Mouse (Mus musculus): ENCODE measurements around the gene Ntm. TPM values are rescaled to one million over a fixed set of nuclear protein-coding genes. Genes with fewer than 3 reads are reported as not detected.
A peak's percentile ranks its signal among the peaks of the same experiment; 100 is the strongest.

Ntm gene
- total and polyA plus RNA-seq, 2 experiments from 2014 or later, result 162 to 235 TPM

DNA sequence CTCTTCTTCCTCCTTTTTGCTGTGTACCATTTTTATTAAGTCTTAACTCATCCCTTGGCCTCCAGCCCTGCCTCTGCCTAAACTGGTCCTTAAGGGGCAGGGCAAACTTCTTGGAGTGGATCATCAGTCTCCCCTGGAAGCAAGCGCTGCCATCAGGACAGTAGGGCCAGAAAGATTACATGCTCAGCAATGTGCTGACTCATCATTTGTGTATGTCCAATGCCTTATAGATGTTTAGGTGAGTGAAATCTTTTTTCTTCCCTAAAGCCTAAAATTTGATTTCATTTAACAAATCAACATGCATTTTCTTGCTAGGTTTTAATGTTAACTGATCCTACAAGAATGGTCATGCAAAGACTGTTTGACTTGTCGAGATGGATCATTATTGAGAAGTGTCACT lies 536.7 kb downstream of the Ntm start:
- no peak for TF ChIP-seq CTCF (IDR thresholded peaks at IDR 0.05; ENCODE audit: low read depth)
- Histone ChIP-seq H3K4me1 (ENCODE audit: insufficient read depth) (peaks cover 6% of the 10 kb centered on the region; the same call in 1 of the 2 replicates), H3K9ac (no peak overlapping the region), H3K27me3 (ENCODE audit: insufficient read depth, low read length) (no peaks in the 10 kb centered on the region), H3K27ac (ENCODE audit: low read depth, low read length) (no peak overlapping the region), H3K36me3 (ENCODE audit: insufficient read depth) (no peaks in the 10 kb centered on the region), H3K4me2 (ENCODE audit: low read depth) (no peak overlapping the region), H3K4me3 (ENCODE audit: low read depth, low read length) (no peak overlapping the region), H3K9me3 (ENCODE audit: low read length) (no peaks in the 10 kb centered on the region)
- no peak for ATAC-seq
- WGBS, result 88% methylated on average over 2 of the region's 2 CpGs
- no peak for DNase-seq

DNA sequence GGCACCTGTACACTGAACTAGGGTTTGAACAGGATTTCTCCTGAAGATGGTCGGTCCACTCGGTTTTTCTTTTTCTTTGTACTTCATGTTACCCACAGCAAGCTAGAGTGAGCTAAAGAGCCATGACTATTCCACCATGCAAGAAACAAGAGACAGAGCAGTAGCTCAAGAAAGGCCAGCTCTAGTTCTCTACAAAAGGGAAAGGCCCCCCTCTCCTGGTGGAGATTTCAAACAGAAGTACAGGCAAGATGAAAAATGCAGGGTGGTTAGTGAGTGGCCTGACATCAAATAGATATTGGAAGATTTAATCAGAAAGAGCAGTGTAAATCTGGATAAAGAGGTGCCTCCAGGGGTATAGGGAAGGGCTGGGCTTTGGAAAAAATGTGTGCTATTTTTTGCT lies 547.4 kb downstream of the Ntm start:
- Histone ChIP-seq H3K4me1 (ENCODE audit: insufficient read depth) (peaks cover 5% of the 10 kb centered on the region; the same call in 1 of the 2 replicates), H3K4me3 (ENCODE audit: low read depth, low read length) (no peak overlapping the region), H3K36me3 (ENCODE audit: insufficient read depth) (no peaks in the 10 kb centered on the region), H3K27me3 (ENCODE audit: insufficient read depth, low read length) (no peaks in the 10 kb centered on the region), H3K9ac (no peak overlapping the region), H3K27ac (ENCODE audit: low read depth, low read length) (no peak overlapping the region), H3K9me3 (ENCODE audit: low read length) (no peaks in the 10 kb centered on the region), H3K4me2 (ENCODE audit: low read depth) (no peak overlapping the region)
- TF ChIP-seq CTCF (IDR thresholded peaks at IDR 0.05; ENCODE audit: low read depth), result peak; percentile 63
- 0 out of 2 replicates have a peak, but pooled peaks have one; percentile 27 for ATAC-seq
- peak; percentile 49 for DNase-seq
- 71% methylated on average over 2 of the region's 2 CpGs for WGBS

DNA sequence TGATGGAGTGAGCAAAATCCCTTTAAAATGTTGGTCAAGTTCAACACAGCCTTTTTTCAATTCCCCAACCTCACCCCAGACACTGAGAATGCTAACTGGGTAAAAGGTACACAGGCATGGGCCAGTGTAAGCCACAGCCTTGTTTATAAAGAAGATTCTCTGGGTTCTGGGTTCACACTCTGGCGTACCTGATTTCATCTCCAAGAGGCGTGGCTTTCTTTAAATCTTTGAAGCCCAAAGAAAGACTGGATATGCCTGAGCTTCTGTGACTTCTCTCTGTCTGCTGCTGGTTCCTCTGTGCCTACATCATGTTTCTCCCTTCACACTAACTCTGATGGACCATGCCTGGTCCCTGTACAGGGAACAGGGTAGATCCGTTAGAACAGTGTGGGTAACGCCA lies 549.8 kb downstream of the Ntm start:
- Histone ChIP-seq H3K4me2 (ENCODE audit: low read depth) (peak overlapping the region; percentile 89), H3K27me3 (ENCODE audit: insufficient read depth, low read length) (no peaks in the 10 kb centered on the region), H3K36me3 (ENCODE audit: insufficient read depth) (no peaks in the 10 kb centered on the region), H3K9ac (peak overlapping the region; percentile 59; the same call in 1 of the 2 replicates), H3K9me3 (ENCODE audit: low read length) (no peaks in the 10 kb centered on the region), H3K4me3 (ENCODE audit: low read depth, low read length) (0 out of 2 replicates have a peak overlapping the region, but pooled peaks have one; percentile 57), H3K27ac (ENCODE audit: low read depth, low read length) (peak overlapping the region; percentile 87; the same call in 1 of the 2 replicates), H3K4me1 (ENCODE audit: insufficient read depth) (peaks cover 5% of the 10 kb centered on the region; the same call in 1 of the 2 replicates)
- TF ChIP-seq CTCF (IDR thresholded peaks at IDR 0.05; ENCODE audit: low read depth), result no peak
- 82% methylated on average over 4 of the region's 4 CpGs for WGBS
- DNase-seq (no peak), ATAC-seq (no peak)

DNA sequence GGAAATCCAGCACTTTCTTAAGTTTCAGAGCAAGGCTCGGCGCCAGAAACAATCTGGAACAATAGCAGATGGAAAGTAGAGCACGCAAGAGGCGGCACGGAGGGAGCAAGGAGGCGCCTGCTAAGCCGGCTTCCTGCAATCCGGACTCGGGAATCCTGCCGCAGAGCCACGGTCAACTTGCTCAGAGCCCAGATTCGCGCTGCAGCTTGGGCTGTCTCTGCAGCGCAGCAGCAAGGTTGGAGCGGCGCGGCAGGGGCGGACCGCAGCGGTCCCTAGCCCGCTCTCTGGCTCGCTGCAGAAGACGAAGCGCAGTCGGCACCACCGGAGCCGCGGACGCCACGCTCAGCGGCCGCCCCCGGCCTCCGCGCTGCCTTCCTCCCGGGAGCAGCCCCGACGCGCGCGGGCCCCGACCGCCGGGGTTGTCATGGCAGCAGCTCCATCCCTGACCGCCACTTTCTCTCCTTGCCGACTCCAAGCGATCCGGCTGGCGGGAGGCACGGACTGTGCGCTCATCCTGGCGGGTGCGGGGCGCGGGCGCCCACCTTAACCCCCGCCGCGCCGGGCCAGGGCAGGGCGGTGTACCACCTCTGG lies 550.7 kb downstream of the Ntm start:
- no peak for DNase-seq
- peak; percentile 80 for ATAC-seq
- Histone ChIP-seq H3K9ac (peak overlapping the region; percentile 59), H3K4me2 (ENCODE audit: low read depth) (peak overlapping the region; percentile 89), H3K4me1 (ENCODE audit: insufficient read depth) (peaks cover 5% of the 10 kb centered on the region; the same call in 1 of the 2 replicates), H3K36me3 (ENCODE audit: insufficient read depth) (no peaks in the 10 kb centered on the region), H3K4me3 (ENCODE audit: low read depth, low read length) (peak overlapping the region; percentile 57), H3K27me3 (ENCODE audit: insufficient read depth, low read length) (no peaks in the 10 kb centered on the region), H3K27ac (ENCODE audit: low read depth, low read length) (peak overlapping the region; percentile 87), H3K9me3 (ENCODE audit: low read length) (no peaks in the 10 kb centered on the region)
- under 1% methylated on average over 61 of the region's 61 CpGs for WGBS
- TF ChIP-seq CTCF (IDR thresholded peaks at IDR 0.05; ENCODE audit: low read depth), result no peak

DNA sequence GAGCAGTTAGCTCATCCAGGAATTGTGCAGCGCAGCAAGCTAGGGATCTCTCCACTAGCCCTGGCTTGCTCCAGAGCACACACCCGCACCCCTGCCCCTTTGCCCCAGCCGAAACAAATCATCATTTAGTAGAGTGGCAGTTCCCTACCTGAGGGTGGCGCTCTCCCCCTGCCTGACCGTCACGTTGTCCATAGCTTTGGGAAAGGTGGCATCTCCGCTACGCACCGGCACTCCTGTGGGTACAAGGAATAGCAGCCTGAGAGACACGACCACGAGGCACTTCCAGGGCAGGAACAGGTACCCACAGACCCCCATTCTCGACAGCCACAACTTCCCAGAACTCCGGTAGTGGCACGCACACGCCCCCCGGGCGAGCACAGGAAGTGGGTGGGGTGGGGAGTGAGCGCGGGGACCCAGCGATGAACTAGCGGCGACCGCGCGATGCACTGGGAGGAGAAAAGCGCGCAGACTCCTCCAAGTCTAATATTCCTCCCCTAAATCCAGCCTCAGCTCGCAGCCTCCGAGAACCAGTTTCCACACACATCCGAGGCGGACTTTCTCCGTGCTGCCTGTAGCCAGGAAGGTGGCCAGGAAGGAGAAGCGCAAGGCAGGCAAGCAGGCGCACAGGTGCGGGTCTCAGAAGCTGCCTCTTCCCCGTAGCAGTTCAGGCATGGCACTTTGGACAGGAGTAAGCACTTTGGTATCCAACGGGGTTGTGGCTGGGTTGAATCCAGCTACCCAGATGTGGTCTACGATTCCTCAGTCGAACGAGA lies 551.3 kb downstream of the Ntm start:
- H3K4me2 ChIP-seq (ENCODE audit: low read depth), result peak overlapping the region; percentile 89
- peak; percentile 73 for TF ChIP-seq CTCF (IDR thresholded peaks at IDR 0.05; ENCODE audit: low read depth)
- H3K9me3 ChIP-seq (ENCODE audit: low read length), result no peaks in the 10 kb centered on the region
- peak; percentile 65 for ATAC-seq
- no peaks in the 10 kb centered on the region for H3K36me3 ChIP-seq (ENCODE audit: insufficient read depth)
- WGBS, result 2% methylated on average over 40 of the region's 40 CpGs
- H3K4me1 ChIP-seq (ENCODE audit: insufficient read depth), result peaks cover 5% of the 10 kb centered on the region; the same call in 1 of the 2 replicates
- DNase-seq, result peak; percentile 76
- H3K27ac ChIP-seq (ENCODE audit: low read depth, low read length), result peak overlapping the region; percentile 87
- peak overlapping the region; percentile 59 for H3K9ac ChIP-seq
- H3K4me3 ChIP-seq (ENCODE audit: low read depth, low read length), result peak overlapping the region; percentile 57
- H3K27me3 ChIP-seq (ENCODE audit: insufficient read depth, low read length), result no peaks in the 10 kb centered on the region

DNA sequence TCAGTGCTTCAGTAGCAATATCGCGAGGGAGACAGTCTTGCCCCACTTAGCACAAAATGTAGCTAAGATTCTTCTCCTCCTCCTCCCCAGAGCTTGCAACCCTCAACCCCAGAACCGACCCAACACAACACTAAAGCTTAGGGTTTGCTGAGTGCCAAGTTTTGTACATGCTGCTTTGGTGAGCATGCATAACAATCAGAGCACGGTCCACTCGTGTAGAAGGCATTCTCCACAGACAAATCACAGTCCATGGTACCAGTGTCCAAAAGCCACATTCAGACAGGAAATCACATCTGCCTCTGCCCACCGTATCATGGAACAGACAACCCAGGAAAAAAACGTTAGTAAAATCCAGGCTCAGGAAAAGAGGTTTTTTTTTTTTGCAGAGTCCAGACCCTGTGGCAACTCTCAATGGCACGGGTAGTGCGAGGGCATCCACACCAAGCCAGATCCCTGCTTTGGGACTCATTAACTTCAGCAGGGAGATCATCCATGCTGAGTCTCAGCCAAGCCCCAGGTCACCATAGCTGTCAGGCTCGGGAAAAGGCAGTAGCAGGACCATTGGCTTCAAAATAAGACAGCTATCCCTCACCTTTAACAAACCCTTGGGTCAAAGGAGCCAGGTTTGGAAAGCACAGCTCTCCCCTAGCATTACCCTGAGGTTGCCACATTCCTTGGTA lies 552.1 kb downstream of the Ntm start:
- Histone ChIP-seq H3K4me3 (ENCODE audit: low read depth, low read length) (peak overlapping the region; percentile 57), H3K4me2 (ENCODE audit: low read depth) (peak overlapping the region; percentile 89), H3K9me3 (ENCODE audit: low read length) (no peaks in the 10 kb centered on the region), H3K9ac (peak overlapping the region; percentile 59), H3K27ac (ENCODE audit: low read depth, low read length) (peak overlapping the region; percentile 21; the same call in 1 of the 2 replicates), H3K36me3 (ENCODE audit: insufficient read depth) (no peaks in the 10 kb centered on the region), H3K27me3 (ENCODE audit: insufficient read depth, low read length) (no peaks in the 10 kb centered on the region), H3K4me1 (ENCODE audit: insufficient read depth) (peaks cover 5% of the 10 kb centered on the region; the same call in 1 of the 2 replicates)
- ATAC-seq (no peak), DNase-seq (no peak)
- no peak for TF ChIP-seq CTCF (IDR thresholded peaks at IDR 0.05; ENCODE audit: low read depth)
- 47% methylated on average over 10 of the region's 10 CpGs for WGBS
